Mouse (Mus musculus): Measurements from ENCODE around the gene Selenbp2.
A peak's percentile ranks its signal among the peaks of the same experiment; 100 is the strongest.
"Not testable (repeated sequence)": the region's sequence is repeated elsewhere in the genome, so short reads cannot be mapped to it uniquely, and the experiment has no call there.

Selenbp2 gene

GRCm38 (mm10) chr3:94690616-94691247, 2.6 kb upstream of the Selenbp2 start:
- no peak for DNase-seq (ENCODE audit: low read depth, low spot score)

- DNase-seq (ENCODE audit: low read depth, low spot score) = not testable (repeated sequence)
Measured at GRCm38 (mm10) chr3:94691694-94692093, 1.7 kb upstream of the Selenbp2 start.

- not testable (repeated sequence) for DNase-seq (ENCODE audit: low read depth, low spot score)
Measured at GRCm38 (mm10) chr3:94693874-94694273, 518 bp downstream of the Selenbp2 start.

GRCm38 (mm10) chr3:94695591-94695990, 2.2 kb downstream of the Selenbp2 start:
- DNase-seq (ENCODE audit: low read depth, low spot score) = not testable (repeated sequence)

DNA sequence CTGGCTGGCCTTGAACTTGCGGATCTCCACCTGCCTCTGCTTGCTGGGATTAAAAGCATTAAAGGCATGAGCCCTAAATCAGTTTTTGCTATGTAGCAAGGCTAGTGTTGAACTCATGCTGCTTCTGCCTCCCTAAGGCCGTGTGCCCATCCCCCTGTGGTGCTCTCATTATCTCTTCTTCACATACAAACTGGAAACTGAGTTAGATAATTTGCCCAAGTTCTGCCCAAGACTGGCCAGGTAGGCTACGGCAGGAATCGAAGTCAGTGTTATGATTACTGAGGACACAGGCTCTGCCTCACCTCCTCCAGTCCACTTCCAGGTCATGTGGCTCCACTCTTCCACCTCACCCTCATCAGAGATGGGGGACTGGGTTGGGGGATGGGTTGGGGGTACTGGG, 2.9 kb downstream of the Selenbp2 start:
- not testable (repeated sequence) for DNase-seq (ENCODE audit: low read depth, low spot score)

DNA sequence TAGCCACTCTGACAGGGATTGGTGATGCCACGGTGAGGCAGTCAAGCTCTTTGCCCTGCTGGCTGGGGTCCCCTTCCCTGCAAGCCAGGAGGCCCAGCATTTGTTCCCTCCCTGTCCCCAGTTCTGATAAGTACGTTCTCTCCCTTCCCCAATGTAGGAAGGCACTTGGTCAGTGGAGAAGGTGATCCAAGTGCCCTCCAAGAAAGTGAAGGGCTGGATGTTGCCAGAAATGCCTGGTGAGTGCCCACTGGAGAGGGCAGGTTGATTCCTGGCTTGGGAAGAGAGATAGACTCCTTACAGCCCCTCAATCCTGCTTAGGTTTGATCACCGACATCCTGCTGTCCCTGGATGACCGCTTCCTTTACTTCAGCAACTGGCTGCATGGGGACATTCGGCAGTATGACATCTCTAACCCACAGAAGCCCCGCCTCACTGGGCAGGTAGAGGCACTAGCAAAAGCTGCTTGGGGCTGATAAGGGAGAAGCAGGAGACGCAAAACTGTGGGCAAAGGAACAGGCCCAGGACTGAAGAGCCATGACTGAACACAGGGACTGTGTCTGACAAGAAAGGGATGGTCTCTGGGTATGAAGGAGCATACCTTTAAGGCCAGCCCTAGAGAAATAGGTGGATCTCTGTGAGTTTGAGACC, 8.9 kb downstream of the Selenbp2 start:
- not testable (repeated sequence) for DNase-seq (ENCODE audit: low read depth, low spot score)

DNA sequence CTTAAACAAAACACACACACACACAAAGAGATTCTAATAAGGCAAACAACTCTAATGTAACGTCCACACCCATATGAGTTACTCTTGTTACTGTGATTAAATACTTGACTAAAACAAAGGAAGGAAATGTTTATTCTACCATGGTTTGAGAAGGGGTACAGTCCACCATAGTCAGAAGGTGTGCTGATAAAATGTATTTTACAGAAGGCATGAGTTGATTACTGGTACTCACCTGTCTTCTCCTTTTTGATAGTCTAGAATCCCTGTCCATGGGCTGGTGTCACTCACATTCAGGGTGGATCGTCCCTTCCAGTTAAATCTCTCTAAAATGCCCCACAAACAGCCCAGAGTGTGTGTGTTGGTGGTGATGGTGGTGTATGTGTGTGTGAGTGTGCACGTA, 9.5 kb downstream of the Selenbp2 start:
- no peak for DNase-seq (ENCODE audit: low read depth, low spot score)

DNA sequence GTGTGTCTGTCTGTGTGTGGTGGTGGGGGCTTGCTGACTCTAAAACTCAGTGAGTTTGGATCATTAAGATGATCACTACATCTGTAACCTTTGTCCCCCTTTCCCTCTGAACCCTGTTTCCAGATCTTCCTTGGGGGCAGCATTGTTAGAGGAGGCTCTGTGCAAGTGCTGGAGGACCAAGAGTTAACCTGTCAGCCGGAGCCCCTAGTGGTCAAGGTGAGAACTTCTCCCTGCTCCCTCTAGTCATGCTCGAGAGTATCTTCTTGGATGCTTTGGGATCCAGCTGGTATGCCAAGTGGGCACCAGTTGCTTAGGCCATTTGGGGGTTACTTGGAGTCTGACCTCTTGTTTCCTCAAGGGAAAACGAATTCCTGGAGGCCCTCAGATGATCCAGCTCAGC, 10.0 kb downstream of the Selenbp2 start:
- peak; percentile 18 for DNase-seq (ENCODE audit: low read depth, low spot score)

- DNase-seq (ENCODE audit: low read depth, low spot score) = not testable (repeated sequence)
Measured at GRCm38 (mm10) chr3:94710591-94710990, 17.2 kb downstream of the Selenbp2 start.

- not testable (repeated sequence) for DNase-seq (ENCODE audit: low read depth, low spot score)
Measured at GRCm38 (mm10) chr3:94713424-94713823, 20.1 kb downstream of the Selenbp2 start.

DNA sequence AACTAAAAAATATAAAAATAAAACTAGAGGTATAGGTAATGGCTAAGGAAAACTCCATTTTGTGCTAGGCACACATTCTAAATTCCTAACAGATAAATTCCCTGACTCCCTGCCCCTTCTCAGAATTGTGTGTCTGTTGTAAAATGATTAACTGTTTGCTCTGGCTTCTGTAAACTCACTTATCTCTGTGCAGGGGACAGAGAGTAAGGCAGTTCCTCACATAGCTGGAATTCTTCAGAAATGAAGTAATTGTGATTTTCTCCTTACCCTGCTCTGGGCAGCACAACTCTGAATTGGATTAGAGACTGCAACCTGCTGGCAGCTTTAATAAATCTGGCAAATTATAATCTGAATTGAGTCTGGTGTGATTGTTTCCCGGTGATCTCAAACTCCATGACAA, 24.9 kb downstream of the Selenbp2 start:
- DNase-seq (ENCODE audit: low read depth, low spot score) = not testable (repeated sequence)

GRCm38 (mm10) chr3:94723637-94724036, 30.3 kb downstream of the Selenbp2 start:
- not testable (repeated sequence) for DNase-seq (ENCODE audit: low read depth, low spot score)

GRCm38 (mm10) chr3:94745691-94746090, 52.3 kb downstream of the Selenbp2 start:
- DNase-seq (ENCODE audit: low read depth, low spot score) = peak; percentile 39
